Mouse (Mus musculus) liver, postnatal 0 days (tissue): ENCODE results near the gene Fasn. TPM values are rescaled to one million over a fixed set of nuclear protein-coding genes. Genes with fewer than 3 reads are reported as not detected.
"Not testable (repeated sequence)": the region's sequence is repeated elsewhere in the genome, so short reads cannot be mapped to it uniquely, and the experiment has no call there.

Experiments
- ATAC-seq: fragments of 200-750 bp; cut with Nextera tagmentation; 2 replicates; pipeline ENCODE4 v1.8.0; 2017; ENCODE audit warnings: mild to moderate bottlenecking, moderate library complexity
- DNase-seq: peaks from one replicate; pipeline ENCODE4 v3.0.0-alpha.2; 2016
- H3K27ac ChIP-seq: fragments of 300-500 bp; sonication (generic); 2 replicates; pipeline ENCODE4 v1.5.1; 2014; ENCODE audit warnings: antibody characterized with exemption, moderate library complexity, mild to moderate bottlenecking, low read depth
- H3K27me3 ChIP-seq: fragments of 300-500 bp; sonication (generic); 2 replicates; pipeline ENCODE4 v1.6.1; 2014; ENCODE audit warnings: low read length, control low read depth, mixed read lengths; ENCODE audit not compliant: insufficient read depth
- H3K36me3 ChIP-seq: fragments of 300-500 bp; sonication (generic); replicated peaks from 2 replicates; pipeline ENCODE4 v1.6.1; 2014; ENCODE audit warnings: mild to moderate bottlenecking, control low read depth, low read length, moderate library complexity, mixed read lengths; ENCODE audit not compliant: insufficient read depth
- H3K4me1 ChIP-seq: fragments of 300-500 bp; sonication (generic); 2 replicates; pipeline ENCODE4 v1.6.1; 2014; ENCODE audit warnings: antibody characterized with exemption, mild to moderate bottlenecking, control low read depth; ENCODE audit not compliant: insufficient read depth
- H3K4me2 ChIP-seq: fragments of 300-500 bp; sonication (generic); 2 replicates; pipeline ENCODE4 v1.6.1; 2014; ENCODE audit warnings: low read depth, mild to moderate bottlenecking, low read length, moderate library complexity, mixed read lengths
- H3K4me3 ChIP-seq: fragments of 300-500 bp; sonication (generic); 2 replicates; pipeline ENCODE4 v1.5.1; 2014; ENCODE audit warnings: low read depth, low read length
- H3K9ac ChIP-seq: fragments of 300-500 bp; sonication (generic); replicated peaks from 2 replicates; pipeline ENCODE4 v1.6.1; 2014; ENCODE audit warnings: mild to moderate bottlenecking, moderate library complexity
- H3K9me3 ChIP-seq: fragments of 300-500 bp; sonication (generic); 2 replicates; pipeline ENCODE4 v1.6.1; 2016; ENCODE audit warnings: mild to moderate bottlenecking, control low read depth, low read length, mixed read lengths
- CTCF ChIP-seq: sonication (generic); IDR thresholded peaks from 2 replicates; pipeline ENCODE4 v1.5.1; 2016; ENCODE audit warnings: antibody characterized with exemption, low read depth
- EP300 ChIP-seq: IDR thresholded peaks from 2 replicates; pipeline ENCODE4 v1.6.1; 2016; ENCODE audit warnings: antibody characterized with exemption, low read depth, mild to moderate bottlenecking
- WGBS: fragments of 180-500 bp; shearing (Covaris S2); extraction: QIAGEN DNeasy Blood & Tissue Kit; methylation state at CpG from one replicate; pipeline ENCODE4 v1.1.7; 2014; ENCODE audit not compliant: insufficient replicate concordance; 5-methylcytosine and 5-hydroxymethylcytosine counted together
- polyA plus RNA-seq: library from polyadenylated mRNA; unstranded; fragments of >200 nt; fragmentation: Nextera tagmentation; extraction: Ambion mirVana; gene quantifications from 2 replicates; pipeline ENCODE4 v1.2.1, GENCODE M21; 2015

Fasn gene
- polyA plus RNA-seq, 1 experiment from 2014 or later = 3.9 TPM

DNA sequence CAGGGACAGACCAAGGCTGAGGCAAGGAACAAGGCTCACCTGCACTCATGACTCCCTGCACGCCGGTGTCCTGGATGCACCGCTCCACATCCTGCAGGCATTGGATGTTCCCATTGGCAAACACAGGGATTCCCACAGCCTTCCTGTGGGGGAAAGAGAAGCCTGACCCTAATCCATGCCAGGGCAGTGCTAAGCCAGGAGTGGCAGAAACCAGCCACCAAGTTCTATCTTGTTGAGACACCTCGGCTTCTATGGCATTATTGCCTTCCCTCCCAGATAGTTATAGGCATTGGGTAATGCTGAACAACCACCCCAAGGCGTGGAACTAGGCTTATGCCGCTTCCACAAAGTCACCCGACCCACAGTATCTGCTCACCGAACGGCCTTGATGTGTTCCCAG lies 31.7 kb downstream of the Fasn start:
- Histone ChIP-seq H3K9me3 (no peaks in the 10 kb centered on the region), H3K27me3 (no peaks in the 10 kb centered on the region), H3K4me3 (no peak overlapping the region), H3K9ac (no peak overlapping the region), H3K27ac (no peak overlapping the region), H3K4me2 (no peak overlapping the region), H3K4me1 (peaks cover 10% of the 10 kb centered on the region), H3K36me3 (peaks cover 58% of the 10 kb centered on the region)
- DNase-seq (no peak), ATAC-seq (no peak)
- no peak for TF ChIP-seq CTCF
- no peak for TF ChIP-seq EP300
- 91% methylated on average over 9 of the region's 9 CpGs for WGBS

DNA sequence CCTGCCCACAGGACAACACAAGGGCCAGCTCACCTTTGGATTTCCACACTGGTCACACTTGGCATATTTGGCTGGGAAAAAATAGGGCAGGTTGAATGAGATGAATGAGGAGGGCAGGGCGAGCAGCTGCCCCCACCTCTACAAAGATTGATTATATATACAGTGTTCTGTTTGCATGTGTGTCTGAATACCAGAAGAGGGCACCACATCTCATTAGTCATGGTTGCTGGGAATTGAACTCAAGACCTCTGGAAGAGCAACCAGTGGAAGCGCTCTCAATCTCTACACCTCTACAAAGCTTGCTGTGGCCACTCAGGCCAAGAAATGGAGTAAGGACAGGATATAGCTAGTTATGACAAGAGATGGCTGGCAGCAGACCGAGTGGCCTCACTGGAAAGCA lies 34.5 kb downstream of the Fasn start:
- TF ChIP-seq CTCF (no peak), EP300 (no peak)
- Histone ChIP-seq H3K27ac (no peak overlapping the region), H3K27me3 (no peaks in the 10 kb centered on the region), H3K4me1 (peaks cover 12% of the 10 kb centered on the region), H3K9me3 (no peaks in the 10 kb centered on the region), H3K4me2 (no peak overlapping the region), H3K36me3 (peaks cover 72% of the 10 kb centered on the region), H3K4me3 (no peak overlapping the region), H3K9ac (no peak overlapping the region)
- DNase-seq (no peak), ATAC-seq (peak; percentile 16; the same call in 1 of the 2 replicates)
- WGBS = 82% methylated on average over 3 of the region's 3 CpGs

DNA sequence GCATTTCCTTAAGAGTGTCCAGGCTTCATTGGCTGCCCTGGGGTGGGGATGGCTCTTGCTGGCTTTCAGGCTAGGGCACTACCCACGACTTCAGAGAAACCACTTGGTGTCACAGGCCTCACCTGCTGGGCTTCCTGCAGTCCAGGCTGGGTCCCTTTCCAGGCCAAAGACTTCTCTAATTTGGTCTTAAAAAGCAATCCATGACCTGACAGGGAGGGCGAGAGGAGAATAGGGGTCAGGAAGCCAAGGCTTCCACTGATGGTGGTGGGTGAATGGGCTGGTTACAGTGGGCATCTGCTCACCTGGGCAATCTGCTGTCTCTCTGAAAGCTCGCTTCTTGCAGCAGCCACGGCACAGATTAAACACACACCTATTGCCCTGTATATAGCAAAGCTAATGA lies 35.0 kb downstream of the Fasn start:
- ATAC-seq (no peak), DNase-seq (no peak)
- no peak for TF ChIP-seq EP300
- Histone ChIP-seq H3K36me3 (peaks cover 72% of the 10 kb centered on the region), H3K4me2 (no peak overlapping the region), H3K9ac (no peak overlapping the region), H3K4me1 (peaks cover 12% of the 10 kb centered on the region), H3K27me3 (no peaks in the 10 kb centered on the region), H3K4me3 (no peak overlapping the region), H3K27ac (no peak overlapping the region), H3K9me3 (no peaks in the 10 kb centered on the region)
- WGBS = 74% methylated on average over 4 of the region's 4 CpGs

DNA sequence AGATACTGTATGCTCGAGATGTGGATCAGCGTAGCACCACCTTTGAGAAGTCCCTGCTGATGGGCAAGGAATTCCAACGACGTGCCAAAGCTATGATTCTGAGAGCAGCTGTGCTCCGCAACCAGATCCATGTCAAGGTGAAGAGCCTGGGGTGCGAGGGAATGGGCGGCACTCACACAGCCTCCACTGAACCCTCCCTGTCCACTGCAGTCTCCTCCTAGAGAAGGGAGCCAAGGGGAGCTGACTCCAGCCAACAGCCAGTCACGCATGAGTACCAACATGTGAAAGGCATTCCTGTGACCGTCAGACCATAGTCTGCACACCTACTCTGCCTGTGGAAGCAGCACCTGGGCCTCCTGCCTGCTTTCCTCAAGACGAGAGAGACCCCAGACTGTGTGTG lies 35.9 kb downstream of the Fasn start:
- not testable (repeated sequence) for H3K27me3 ChIP-seq, H3K4me3 ChIP-seq, H3K9ac ChIP-seq, ATAC-seq, H3K9me3 ChIP-seq, H3K4me2 ChIP-seq, DNase-seq, H3K27ac ChIP-seq
- 75% methylated on average over 9 of the region's 10 CpGs for WGBS
- Histone ChIP-seq H3K4me1 (peaks cover 16% of the 10 kb centered on the region), H3K36me3 (peaks cover 63% of the 10 kb centered on the region)

DNA sequence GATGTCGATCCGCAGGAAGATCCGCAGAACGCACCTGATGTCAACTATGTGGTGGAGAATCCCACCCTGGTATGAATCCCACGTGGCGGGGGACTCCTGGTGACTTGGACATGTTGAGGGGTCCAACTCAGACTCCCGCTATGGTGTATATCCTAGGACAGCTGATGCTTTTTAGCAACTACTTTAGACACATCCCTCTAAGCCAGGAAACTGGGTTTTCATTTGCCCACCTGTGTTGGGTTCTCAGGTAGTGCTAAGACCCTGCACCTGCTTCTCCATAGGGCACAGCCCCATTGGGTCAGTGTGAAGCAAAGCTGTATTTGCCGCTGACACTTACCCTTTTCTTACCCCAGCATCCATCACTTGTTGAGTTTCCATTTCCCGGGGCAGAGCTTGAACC lies 39.2 kb downstream of the Fasn start:
- no peak overlapping the region for H3K27ac ChIP-seq
- peaks cover 30% of the 10 kb centered on the region for H3K36me3 ChIP-seq
- peaks cover 19% of the 10 kb centered on the region for H3K4me1 ChIP-seq
- TF ChIP-seq CTCF (no peak), EP300 (no peak)
- H3K9me3 ChIP-seq = no peaks in the 10 kb centered on the region
- peak overlapping the region; percentile 88 for H3K9ac ChIP-seq
- WGBS = 33% methylated on average over 9 of the region's 9 CpGs
- peak overlapping the region; percentile 100 for H3K4me2 ChIP-seq
- no peak for ATAC-seq
- peak overlapping the region; percentile 90 for H3K4me3 ChIP-seq
- DNase-seq = no peak
- no peaks in the 10 kb centered on the region for H3K27me3 ChIP-seq

DNA sequence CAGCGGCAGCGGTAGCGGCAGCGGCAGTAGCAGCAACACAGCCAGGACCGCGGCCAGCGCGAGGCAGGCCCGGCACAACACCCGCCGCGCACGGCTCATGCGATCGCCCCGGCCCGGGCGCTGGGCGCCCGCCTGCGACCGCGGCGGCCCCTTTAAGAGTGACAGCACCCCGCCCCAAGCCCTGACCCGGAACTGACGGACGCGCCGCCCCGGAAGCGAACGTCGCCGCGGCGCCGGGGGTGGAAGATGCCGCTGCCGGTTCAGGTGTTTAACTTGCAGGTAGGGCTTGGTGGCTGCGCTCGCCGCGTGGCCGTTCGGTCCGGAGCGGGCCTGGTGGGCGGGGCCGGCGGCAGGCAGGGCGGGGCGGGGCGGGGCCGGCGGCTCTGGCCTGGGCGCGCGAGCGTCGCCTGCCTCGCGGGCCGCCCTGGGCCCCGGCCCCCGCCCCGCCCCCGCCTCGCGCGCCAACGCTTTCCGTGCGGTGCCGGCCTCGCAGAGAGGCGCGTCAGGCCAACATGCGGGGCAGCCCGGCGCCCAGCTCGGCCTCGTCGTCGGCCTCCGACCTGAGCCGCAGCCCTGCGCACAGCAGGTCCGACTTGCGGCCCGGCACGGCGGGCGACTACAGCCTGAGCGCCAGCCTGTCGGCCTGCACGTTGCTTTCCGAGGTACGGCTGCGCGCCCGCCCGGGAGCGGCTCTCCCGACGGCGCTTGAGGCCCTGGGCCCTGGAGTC lies 40.1 kb downstream of the Fasn start, which contains the start of the genes Rfng and Gps1:
Gene Rfng, minus strand, starts transcription at position 144 of the 728 bp plus-strand sequence.
Gene Gps1, plus strand, starts transcription at position 209 of the 728 bp plus-strand sequence.
- no peaks in the 10 kb centered on the region for H3K27me3 ChIP-seq
- peaks cover 21% of the 10 kb centered on the region for H3K36me3 ChIP-seq
- TF ChIP-seq EP300 = no peak
- no peak for TF ChIP-seq CTCF
- ATAC-seq (peak; percentile 79), DNase-seq (peak; percentile 89)
- WGBS = under 1% methylated on average over 77 of the region's 107 CpGs
- peak within 1 kb of the TSS; percentile 77 for H3K27ac ChIP-seq
- peaks cover 19% of the 10 kb centered on the region for H3K4me1 ChIP-seq
- H3K4me3 ChIP-seq = peak within 1 kb of the TSS; percentile 90
- H3K9ac ChIP-seq = peak within 1 kb of the TSS; percentile 88
- no peaks in the 10 kb centered on the region for H3K9me3 ChIP-seq
- peak within 1 kb of the TSS; percentile 100 for H3K4me2 ChIP-seq
